Mouse (Mus musculus) adrenal gland, postnatal 14 days (tissue): Measurements from ENCODE around the gene Fbxl18. TPM values are rescaled to one million over a fixed set of nuclear protein-coding genes. Genes with fewer than 3 reads are reported as not detected.
A peak's percentile ranks its signal among the peaks of the same experiment; 100 is the strongest.
"Not testable (repeated sequence)": the region's sequence is repeated elsewhere in the genome, so short reads cannot be mapped to it uniquely, and the experiment has no call there.

Experiments
- DNase-seq: peaks from one replicate; pipeline ENCODE4 v3.0.0; 2021; ENCODE audit warnings: mixed read lengths
- total RNA-seq: library from RNA; stranded (reverse); gene quantifications from 2 replicates; pipeline ENCODE4 v1.2.3, GENCODE M21; 2021

The Fbxl18 gene
- total RNA-seq, 1 experiment from 2014 or later, result 11.8 TPM

DNA sequence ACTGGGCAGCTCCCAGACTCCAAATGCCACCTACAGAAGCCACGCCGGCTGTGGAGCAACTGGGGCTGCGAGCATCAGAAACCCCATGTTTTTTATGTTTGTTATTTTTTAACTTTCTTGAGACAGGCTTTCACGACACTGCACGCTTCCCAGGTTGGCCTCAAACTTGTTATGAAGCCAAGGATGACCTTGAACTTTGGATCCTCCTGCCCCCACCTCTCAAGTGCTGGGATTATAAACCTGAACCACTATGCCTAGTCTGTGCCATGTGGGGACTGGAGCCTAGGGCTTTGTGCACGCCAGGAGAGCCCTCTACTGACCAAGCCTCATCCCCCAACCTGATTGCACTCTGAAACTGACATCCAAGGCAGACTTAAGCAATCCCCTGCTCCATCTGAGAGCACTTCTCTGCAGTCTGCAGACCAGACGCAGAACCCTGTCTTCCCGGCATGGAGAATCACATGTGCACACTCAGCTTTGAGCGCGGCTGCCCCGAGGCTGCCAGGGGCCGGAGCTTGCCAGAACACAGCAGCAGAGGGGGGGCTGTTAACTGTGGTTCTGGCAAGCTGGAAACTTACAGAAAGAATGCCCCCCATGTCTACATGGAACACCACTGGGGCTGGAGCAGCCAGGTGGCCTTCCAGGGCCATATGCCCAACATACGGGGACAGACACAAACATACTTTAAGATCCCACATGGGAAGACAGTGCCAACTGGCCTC is 20.3 kb downstream of the Fbxl18 start:
- peak; percentile 48 for DNase-seq

DNA sequence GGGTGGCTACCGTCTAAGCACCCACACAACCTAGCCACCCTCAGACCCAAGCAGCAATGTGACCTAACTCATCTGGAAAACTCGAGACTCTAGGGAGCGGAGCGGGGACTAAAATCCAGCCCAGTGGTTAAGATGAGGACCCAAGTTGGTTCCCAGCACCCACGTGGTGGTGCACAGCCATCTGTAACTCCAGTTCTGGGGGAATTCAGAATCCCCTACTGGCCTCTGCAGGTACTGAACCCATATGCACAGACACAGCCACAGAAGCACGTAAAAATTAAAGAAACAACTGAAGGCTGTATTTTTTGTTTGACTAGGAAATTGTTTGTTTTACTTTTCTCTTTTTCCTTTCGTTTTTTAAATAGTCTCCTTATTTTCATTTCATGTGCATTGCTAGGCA is 21.5 kb downstream of the Fbxl18 start:
- no peak for DNase-seq

DNA sequence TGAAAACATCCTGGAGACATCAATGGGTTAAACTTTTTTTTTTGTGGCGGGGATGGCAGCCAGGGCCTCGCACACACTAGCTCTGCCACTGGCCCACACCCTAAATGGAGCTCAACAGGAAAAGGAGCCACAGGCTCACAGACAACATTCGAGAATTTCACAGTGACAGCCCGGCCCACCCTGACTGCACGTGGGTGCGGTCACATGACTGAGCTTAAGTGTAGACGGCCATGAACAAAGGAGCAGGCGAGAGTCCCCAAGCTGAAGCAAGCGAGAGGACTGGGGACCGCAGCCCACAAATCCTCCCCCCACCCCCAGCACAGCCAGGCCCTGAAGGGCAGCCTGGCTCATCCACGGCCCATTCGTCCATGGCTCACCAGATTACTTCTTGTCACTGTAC is 23.5 kb downstream of the Fbxl18 start:
- no peak for DNase-seq

DNA sequence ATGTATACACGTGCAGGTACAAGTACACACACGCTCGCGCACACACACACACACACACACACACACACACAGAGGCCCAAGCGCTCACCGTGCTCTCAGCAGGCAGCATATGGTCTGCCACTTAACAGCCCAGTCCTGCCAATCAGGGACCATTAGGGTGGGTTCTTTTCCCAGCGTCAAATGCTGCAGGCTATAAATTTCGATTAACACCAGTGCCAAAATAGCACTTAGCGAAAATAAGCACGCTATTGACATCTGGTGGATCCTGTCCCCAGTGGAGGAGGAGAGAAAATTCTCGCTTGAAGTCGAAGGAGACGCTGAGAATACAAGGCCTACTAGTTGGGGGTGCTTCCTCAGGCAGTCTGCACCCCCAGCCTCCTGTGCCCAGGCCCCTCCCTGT is 25.8 kb downstream of the Fbxl18 start:
- DNase-seq, result no peak

DNA sequence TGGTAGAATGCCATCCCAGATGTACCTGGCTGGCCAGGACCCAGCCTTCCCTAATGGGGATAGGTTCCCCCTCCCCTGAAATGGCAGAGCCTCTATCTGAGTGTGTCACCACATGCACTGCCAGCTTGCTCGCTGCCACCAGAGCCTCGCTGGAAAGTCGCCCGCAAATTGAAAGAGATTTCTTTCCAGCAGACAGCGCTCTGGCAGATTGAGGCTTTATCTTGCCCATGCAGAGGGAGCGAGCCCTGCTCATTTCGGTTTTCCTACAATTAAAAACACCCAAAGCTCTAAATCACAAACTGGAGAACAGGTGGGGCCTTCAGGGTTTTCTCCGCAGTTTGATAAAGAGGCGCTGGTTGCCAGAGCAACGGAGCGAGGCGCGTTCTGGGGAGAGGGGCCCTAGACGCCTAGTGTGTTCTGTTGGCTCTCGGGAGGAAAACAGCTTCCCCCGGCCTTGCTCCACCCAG is 37.4 kb downstream of the Fbxl18 start:
- peak; percentile 63 for DNase-seq

DNA sequence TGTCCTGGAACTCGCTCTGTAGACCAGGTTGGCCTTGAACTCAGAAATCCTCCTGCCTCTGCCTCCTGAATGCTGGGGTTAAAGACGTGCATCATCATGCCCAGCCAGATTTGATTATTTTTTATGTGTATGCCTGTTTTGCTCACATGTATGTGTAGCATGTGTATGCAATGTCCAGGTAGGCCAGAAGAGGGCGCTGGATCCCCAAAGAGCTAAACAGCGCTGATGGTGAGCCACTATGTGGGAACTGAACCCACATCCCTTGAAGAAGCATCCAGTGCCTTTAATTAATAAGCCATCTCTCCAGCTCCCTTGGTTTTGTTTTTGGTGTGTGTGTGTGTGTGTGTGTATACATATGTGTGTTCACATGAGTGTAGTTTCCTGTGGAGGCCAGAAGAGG is 38.8 kb downstream of the Fbxl18 start:
- DNase-seq, result no peak

- peak; percentile 71 for DNase-seq
Observed at GRCm38 (mm10) chr5:142854877-142855276, 40.3 kb downstream of the Fbxl18 start.

DNA sequence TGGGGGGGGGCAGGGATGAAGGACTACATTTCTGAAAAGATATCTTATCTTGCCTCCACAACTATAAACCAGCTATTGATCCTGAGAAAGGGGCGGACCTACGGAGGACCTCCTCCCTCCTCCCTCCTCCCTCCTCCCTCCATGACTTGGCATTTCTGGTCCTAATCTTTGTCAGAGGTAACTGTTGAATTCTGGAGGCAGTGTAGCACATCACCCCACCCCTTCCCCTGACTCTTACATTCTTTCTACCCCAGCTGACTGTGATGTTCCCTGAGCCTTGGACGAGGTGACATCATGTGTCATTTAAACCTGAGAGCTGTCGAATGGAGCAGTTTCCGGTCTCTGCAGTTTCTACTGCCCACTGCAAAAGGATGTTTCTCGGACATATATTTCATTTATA is 41.6 kb downstream of the Fbxl18 start:
- no peak for DNase-seq

- DNase-seq, result no peak
Observed at GRCm38 (mm10) chr5:142851681-142852049, 43.6 kb downstream of the Fbxl18 start.

DNA sequence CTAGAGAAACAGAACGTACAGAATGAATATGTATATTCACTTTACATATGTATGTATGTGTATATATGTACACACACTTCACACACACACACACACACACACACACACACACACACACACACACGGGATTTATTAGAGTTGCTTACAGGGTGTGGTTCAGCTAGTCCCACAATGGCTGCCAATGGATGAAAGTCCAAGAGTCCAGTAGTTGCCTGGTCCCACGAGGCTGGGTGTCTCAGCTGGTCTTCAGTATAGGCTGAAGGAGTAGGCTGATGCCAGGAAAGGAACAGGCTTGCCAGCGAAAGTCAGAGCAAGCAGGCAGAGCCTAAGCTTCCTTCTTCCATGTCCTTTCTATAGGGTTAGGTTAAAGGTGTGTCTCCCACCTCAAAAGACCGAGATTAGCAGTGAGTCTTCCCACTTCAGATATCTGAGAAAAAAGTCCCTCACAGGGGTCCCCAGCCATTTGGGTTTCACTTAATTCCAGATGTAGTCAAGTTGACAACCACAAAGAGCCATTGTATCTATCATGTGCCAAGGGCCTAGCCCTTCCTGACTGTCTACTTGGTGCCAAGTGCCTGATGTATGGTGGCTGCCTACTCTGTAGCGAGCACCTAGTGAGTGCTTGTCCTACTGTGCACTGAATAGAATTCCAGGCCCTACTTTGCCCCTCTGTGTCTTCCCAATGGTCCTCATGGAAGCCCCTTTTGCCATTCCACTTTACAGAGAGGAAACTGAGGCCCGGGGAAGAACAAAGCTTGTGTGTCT is 44.1 kb downstream of the Fbxl18 start:
- no peak for DNase-seq

- DNase-seq, result no peak
Observed at GRCm38 (mm10) chr5:142850476-142850875, 44.7 kb downstream of the Fbxl18 start.

GRCm38 (mm10) chr5:142848911-142849310 is 46.3 kb downstream of the Fbxl18 start:
- DNase-seq, result no peak

DNA sequence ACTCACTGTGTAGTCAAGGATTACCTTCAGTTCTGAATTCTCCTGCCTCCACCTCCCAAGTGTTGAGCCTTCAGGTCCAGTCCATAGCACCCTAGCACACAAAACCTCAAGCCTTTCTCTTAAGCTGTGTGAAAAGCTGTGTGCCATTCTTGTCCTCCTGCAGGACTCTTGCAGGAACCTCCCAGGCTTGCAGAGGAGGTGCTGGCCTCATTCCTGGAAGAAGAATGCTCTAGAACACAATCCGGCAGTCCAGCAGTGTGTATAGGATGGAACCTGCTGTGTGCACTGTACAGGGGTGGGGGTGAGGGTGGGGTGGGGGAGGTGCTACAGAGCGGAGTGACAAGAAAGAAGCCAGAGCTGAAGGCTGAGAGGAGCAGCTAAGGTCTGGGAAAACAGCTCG is 47.1 kb downstream of the Fbxl18 start:
- no peak for DNase-seq

- peak; percentile 73 for DNase-seq
Observed at GRCm38 (mm10) chr5:142844467-142844866, 50.8 kb downstream of the Fbxl18 start.

- peak; percentile 40 for DNase-seq
Observed at GRCm38 (mm10) chr5:142842137-142842642, 53.0 kb downstream of the Fbxl18 start.

GRCm38 (mm10) chr5:142841372-142842136 is 53.7 kb downstream of the Fbxl18 start:
- DNase-seq, result peak; percentile 64

- DNase-seq, result not testable (repeated sequence)
Observed at GRCm38 (mm10) chr5:142837427-142837826, 57.8 kb downstream of the Fbxl18 start.

DNA sequence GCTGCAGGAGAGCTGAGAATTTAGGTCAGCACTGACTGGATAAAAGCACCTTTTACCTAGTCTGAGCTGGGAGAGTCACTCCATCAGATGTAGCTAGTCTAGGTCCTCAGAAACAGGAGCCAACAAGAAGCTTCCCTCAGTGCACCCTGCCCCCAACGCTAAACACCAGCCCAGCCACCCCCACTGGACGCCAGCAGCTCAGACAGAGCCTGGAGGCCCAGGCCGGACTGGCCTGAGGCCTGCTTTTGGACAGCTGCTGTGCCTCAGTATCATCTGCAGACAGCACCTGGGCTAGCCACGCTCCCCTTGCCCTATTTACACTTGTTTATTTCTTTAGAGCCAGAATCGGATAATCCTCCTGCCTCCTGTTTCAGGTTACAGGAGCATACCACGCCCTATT is 58.3 kb downstream of the Fbxl18 start:
- DNase-seq, result no peak

GRCm38 (mm10) chr5:142833646-142834438 is 61.4 kb downstream of the Fbxl18 start:
- no peak for DNase-seq

DNA sequence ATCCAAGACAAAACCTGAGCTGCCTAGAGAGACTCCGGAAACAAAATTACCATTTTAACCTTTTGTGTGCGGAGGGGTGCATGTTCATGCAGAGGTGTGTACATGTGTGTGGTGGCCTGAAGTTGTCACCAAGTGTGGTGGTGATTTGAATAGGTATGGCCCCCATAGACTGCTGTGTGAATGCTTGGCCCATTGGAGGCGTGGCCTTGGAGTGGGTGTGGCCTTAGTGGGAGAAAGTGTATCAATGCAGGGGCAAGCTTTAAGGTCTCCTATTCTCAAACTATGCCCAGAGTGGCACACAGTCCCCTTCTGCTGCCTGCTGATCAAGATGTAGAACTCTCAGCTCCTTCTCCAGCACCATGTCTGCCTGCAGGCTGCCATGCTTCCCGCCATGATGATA is 69.1 kb downstream of the Fbxl18 start:
- DNase-seq, result no peak

DNA sequence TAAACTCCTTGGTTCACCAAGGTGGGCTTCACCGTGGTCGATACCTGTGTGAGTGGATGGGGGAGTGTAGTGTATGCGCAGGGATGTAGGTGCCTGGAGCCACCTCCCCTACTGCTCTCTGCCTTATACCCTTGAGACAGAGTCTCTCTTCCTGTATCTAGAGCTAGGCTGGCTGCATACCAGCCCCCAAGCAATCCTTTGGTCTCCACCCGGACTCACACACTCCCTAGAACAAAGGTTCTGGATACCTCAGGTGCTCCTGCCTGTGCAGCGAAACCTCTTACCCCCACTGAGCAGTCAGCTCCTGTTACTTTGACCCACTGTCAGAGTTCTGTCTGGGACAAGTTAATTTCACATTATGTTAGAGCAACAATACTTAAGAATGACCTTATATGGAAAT is 69.6 kb downstream of the Fbxl18 start:
- no peak for DNase-seq

GRCm38 (mm10) chr5:142824091-142824490 is 71.1 kb downstream of the Fbxl18 start:
- DNase-seq, result peak; percentile 49
